23 mouse cellular contexts compared by ENCODE assay signal in the genomic region with DNA sequence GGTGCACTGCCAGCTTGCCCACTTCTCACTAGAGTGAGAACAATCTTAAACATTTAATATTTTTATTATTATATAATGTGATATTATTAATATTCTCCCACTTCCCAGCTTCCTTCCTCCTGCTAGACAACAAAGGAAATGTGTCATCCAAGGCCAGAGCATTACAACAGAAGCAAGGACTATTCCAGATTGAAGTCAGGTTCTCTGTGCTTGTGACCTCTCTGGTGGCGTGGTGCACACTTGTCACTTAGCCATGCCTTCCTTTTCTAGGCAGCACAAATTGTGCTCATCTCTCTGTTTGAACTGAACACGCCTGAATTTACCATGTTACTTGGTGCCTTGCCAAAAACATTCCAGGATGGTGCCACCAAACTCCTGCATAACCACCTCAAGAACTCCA.
"Had no signal": no experiment of that assay in that cellular context is flagged by ENCODE, and none has a peak within 500 bp of the region (broad histone marks: within the 10 kb centered on the region; RNA-seq: fewer than 3 reads in every experiment).

No protein-coding gene starts in this region.

- H3K4me3 ChIP-seq: gastrocnemius, adult 2 months; heart, adult 2 months; heart, embryonic 13.5 days; heart, embryonic 15.5 days; hindbrain, embryonic 10.5 days; hindbrain, embryonic 12.5 days; kidney, embryonic 15.5 days; limb, embryonic 13.5 days; limb, embryonic 15.5 days; liver, embryonic 12.5 days had no signal

- H3K4me1 ChIP-seq: heart, embryonic 13.5 days; heart, embryonic 15.5 days; hindbrain, embryonic 10.5 days; hindbrain, embryonic 12.5 days; kidney, embryonic 15.5 days; limb, embryonic 13.5 days; limb, embryonic 15.5 days; liver, embryonic 12.5 days had no signal

- H3K27ac ChIP-seq: gastrocnemius, adult 2 months; heart, adult 2 months; heart, embryonic 13.5 days; heart, embryonic 15.5 days; hindbrain, embryonic 10.5 days; hindbrain, embryonic 12.5 days; hindbrain, embryonic 14.5 days; kidney, embryonic 15.5 days; kidney, postnatal 0 days; limb, embryonic 13.5 days; limb, embryonic 15.5 days; liver, embryonic 12.5 days; liver, embryonic 14.5 days had no signal

- DNase-seq: gastrocnemius, adult 2 months; gastrocnemius, postnatal 10 days; gastrocnemius, postnatal 25 days; heart, adult 2 months; heart, postnatal 4 days; kidney, adult 11 months; kidney, adult 2 months; kidney, adult 9 months; kidney, postnatal 14 days; layer of hippocampus, adult 9-11 months; layer of hippocampus, postnatal 36 days; left cerebral cortex, postnatal 4 days had no signal
